Mouse (Mus musculus) brain, embryonic 14.5 days (tissue): ENCODE results near the gene Tnfrsf13b.

Experiments
- CTCF ChIP-seq: fragments of 200-500 bp; IDR thresholded peaks from 2 replicates; pipeline ENCODE4 v1.5.1; 2012; ENCODE audit warnings: inconsistent platforms, mild to moderate bottlenecking, moderate library complexity, borderline replicate concordance; ENCODE audit not compliant: insufficient read depth, insufficient read length; ENCODE audit errors: extremely low read depth
- POLR2A ChIP-seq: fragments of 200-500 bp; IDR thresholded peaks from 2 replicates; pipeline ENCODE4 v1.6.1; 2012; ENCODE audit warnings: mild to moderate bottlenecking, inconsistent platforms, borderline replicate concordance; ENCODE audit not compliant: poor library complexity, insufficient read depth, insufficient read length, severe bottlenecking; ENCODE audit errors: extremely low read depth

GRCm38 (mm10) chr11:61110928-61111327, 15.6 kb upstream of the Tnfrsf13b start:
- TF ChIP-seq POLR2A (no peak), CTCF (no peak)
